Mouse (Mus musculus) lung, embryonic 14.5 days (tissue): ENCODE measurements around the gene Ttc38. TPM values are rescaled to one million over a fixed set of nuclear protein-coding genes. Genes with fewer than 3 reads are reported as not detected.

Experiments used
- ATAC-seq: fragments of 200-750 bp; cut with Nextera tagmentation; 2 replicates; pipeline ENCODE4 v1.8.0; 2017; ENCODE audit warnings: mild to moderate bottlenecking, moderate TSS enrichment, moderate library complexity; ENCODE audit not compliant: insufficient read depth
- DNase-seq: peaks from one replicate; pipeline ENCODE4 v3.0.0-alpha.2; 2015
- H3K27ac ChIP-seq: fragments of 300-500 bp; sonication (generic); 2 replicates; pipeline ENCODE4 v1.5.1; 2014; ENCODE audit warnings: low read depth, mild to moderate bottlenecking, moderate library complexity
- H3K27me3 ChIP-seq: fragments of 300-500 bp; sonication (generic); 2 replicates; pipeline ENCODE4 v1.6.1; 2014; ENCODE audit warnings: low read length, control low read depth; ENCODE audit not compliant: insufficient read depth
- H3K36me3 ChIP-seq: fragments of 300-500 bp; sonication (generic); 2 replicates; pipeline ENCODE4 v1.6.1; 2014; ENCODE audit warnings: control low read depth; ENCODE audit not compliant: insufficient read depth
- H3K4me1 ChIP-seq: fragments of 300-500 bp; sonication (generic); 2 replicates; pipeline ENCODE4 v1.6.1; 2014; ENCODE audit warnings: antibody characterized with exemption, control low read depth; ENCODE audit not compliant: insufficient read depth
- H3K4me2 ChIP-seq: fragments of 300-500 bp; sonication (generic); 2 replicates; pipeline ENCODE4 v1.6.1; 2014; ENCODE audit warnings: mild to moderate bottlenecking
- H3K4me3 ChIP-seq: fragments of 300-500 bp; sonication (generic); 2 replicates; pipeline ENCODE4 v1.5.1; 2014; ENCODE audit warnings: low read depth, low read length
- H3K9ac ChIP-seq: fragments of 300-500 bp; sonication (generic); 2 replicates; pipeline ENCODE4 v1.6.1; 2014
- H3K9me3 ChIP-seq: fragments of 300-500 bp; sonication (generic); 2 replicates; pipeline ENCODE4 v1.6.1; 2016; ENCODE audit warnings: low read depth, low read length, control low read depth
- CTCF ChIP-seq: IDR thresholded peaks from 2 replicates; pipeline ENCODE4 v1.5.1; 2016; ENCODE audit warnings: antibody characterized with exemption, low read depth
- WGBS: fragments of 180-500 bp; shearing (Covaris S2); extraction: QIAGEN DNeasy Blood & Tissue Kit; methylation state at CpG from one replicate; pipeline ENCODE4 v1.1.7; 2014; 5-methylcytosine and 5-hydroxymethylcytosine counted together
- polyA plus RNA-seq: library from polyadenylated mRNA; unstranded; fragments of >200 nt; fragmentation: Nextera tagmentation; extraction: Ambion mirVana; gene quantifications from 2 replicates; pipeline ENCODE4 v1.2.1, GENCODE M21; 2014

Ttc38 gene
- polyA plus RNA-seq, 1 experiment from 2014 or later: 3.4 TPM

DNA sequence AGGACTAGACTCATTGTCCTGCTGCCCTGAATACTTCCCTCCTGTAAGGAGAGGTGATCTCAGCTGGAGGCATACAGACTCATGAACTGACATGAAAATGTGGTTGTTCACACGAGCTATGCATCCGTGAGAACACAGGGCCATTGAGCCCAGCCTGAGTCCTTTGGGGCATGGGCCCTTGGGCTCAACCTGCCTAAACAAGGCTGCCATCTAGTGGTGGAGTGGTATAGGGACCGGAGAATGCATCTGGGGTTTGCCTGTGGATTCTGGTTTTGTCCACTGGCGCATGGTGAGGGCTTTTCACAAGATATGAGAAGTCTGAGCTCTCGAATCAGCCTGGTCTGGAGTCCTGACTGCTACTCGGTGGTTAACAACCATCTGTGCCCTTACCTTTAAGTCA lies 35.6 kb downstream of the Ttc38 start:
- no peaks in the 10 kb centered on the region for H3K4me1 ChIP-seq
- no peak overlapping the region for H3K27ac ChIP-seq
- no peaks in the 10 kb centered on the region for H3K9me3 ChIP-seq
- no peak overlapping the region for H3K9ac ChIP-seq
- H3K27me3 ChIP-seq: no peaks in the 10 kb centered on the region
- no peak overlapping the region for H3K4me3 ChIP-seq
- no peak overlapping the region for H3K4me2 ChIP-seq
- DNase-seq: peak; percentile 86
- peak; percentile 90 for TF ChIP-seq CTCF
- WGBS: 43% methylated on average over 6 of the region's 6 CpGs
- ATAC-seq: 0 out of 2 replicates have a peak, but pooled peaks have one; percentile 62
- H3K36me3 ChIP-seq: peaks cover 98% of the 10 kb centered on the region

DNA sequence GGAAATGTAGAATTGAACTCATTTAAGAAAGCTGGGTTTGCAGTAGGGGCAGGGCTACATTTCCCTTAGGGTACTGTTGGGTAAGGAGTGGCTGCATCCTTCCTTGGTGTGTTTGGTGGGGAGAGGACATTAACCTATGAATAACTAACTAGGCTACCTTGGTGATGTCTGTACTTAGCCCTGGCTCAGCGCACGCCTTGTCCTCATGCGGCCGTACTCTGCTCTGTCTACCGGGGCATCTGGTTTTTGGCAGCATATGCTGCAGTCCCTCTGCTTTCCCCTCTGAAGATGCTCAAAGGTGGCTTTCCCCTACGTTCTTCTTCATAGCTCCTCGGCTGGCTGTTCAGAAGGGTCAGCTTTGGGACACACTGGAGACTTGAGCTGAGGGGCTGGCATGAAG lies 45.2 kb downstream of the Ttc38 start:
- no peaks in the 10 kb centered on the region for H3K27me3 ChIP-seq
- H3K27ac ChIP-seq: no peak overlapping the region
- WGBS: 84% methylated on average over 7 of the region's 7 CpGs
- DNase-seq (no peak), ATAC-seq (no peak)
- no peak overlapping the region for H3K4me3 ChIP-seq
- no peak for TF ChIP-seq CTCF
- no peak overlapping the region for H3K9ac ChIP-seq
- no peaks in the 10 kb centered on the region for H3K9me3 ChIP-seq
- H3K4me2 ChIP-seq: no peak overlapping the region
- H3K36me3 ChIP-seq: peaks cover 51% of the 10 kb centered on the region
- H3K4me1 ChIP-seq: 0 out of 2 replicates have a peak, but pooled peaks cover 4% of the 10 kb centered on the region

DNA sequence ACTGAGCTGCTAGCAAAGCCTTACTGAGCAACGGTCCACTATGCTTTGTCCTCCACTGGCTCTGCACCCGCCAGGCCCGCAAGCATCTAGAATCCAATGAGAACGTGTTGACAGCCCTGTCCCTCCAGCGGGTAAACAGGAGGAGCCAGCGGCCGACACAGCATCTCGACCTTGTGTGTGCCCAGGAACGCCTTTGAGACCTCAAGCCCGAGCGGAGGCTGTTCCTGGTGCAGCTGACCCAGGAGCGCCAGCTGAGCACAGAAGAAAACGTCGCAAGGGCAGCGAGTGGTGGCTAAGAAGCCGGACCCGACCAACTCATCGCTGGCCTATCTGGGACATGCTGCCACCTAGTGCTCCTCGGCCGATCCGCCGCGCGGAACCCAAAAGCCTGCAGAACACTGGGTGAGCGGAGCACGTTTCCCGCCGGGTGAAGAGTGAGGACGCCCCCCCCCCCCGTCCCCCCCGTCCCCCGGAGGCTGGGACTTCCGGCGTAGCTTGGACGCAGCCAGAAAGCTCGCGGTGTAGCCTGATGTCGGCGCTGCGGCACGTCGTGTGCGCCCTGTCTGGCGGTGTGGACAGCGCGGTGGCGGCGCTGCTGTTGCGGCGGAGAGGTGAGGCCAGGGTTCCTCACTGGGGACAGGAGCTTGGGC lies 46.9 kb downstream of the Ttc38 start, which contains the start of gene Trmu:
Gene Trmu, plus strand, starts transcription at position 465 of the 650 bp plus-strand sequence.
- no peaks in the 10 kb centered on the region for H3K27me3 ChIP-seq
- TF ChIP-seq CTCF: peak; percentile 72
- peak within 1 kb of the TSS; percentile 81 for H3K9ac ChIP-seq
- H3K4me1 ChIP-seq: 0 out of 2 replicates have a peak, but pooled peaks cover 4% of the 10 kb centered on the region
- ATAC-seq (peak; percentile 96), DNase-seq (peak; percentile 96)
- H3K4me3 ChIP-seq: peak within 1 kb of the TSS; percentile 69
- H3K4me2 ChIP-seq: peak within 1 kb of the TSS; percentile 77
- 1% methylated on average over 50 of the region's 50 CpGs for WGBS
- H3K9me3 ChIP-seq: no peaks in the 10 kb centered on the region
- H3K27ac ChIP-seq: peak within 1 kb of the TSS; percentile 89
- H3K36me3 ChIP-seq: peaks cover 52% of the 10 kb centered on the region

DNA sequence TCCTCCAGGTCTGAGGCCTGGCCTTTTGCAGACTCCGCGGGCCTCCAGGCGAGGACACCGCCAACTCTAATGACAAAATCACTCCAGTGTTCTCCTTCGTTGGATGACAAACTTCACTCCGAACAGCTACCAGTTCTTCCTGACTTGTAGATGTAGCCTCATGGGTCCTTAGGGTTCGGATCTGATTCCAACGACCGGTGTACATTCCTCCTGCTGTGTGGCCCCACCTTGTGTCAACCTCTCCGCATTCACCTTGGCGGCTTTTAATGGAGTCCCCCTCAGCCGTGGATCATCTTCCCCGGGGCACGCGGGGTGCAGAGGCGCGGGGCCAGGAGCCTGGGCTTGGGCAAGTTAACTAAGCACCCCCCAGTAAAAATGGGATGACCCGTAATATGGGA lies 47.4 kb downstream of the Ttc38 start:
- Histone ChIP-seq H3K27ac (peak overlapping the region; percentile 89), H3K36me3 (peaks cover 51% of the 10 kb centered on the region), H3K4me3 (peak overlapping the region; percentile 69), H3K4me1 (0 out of 2 replicates have a peak, but pooled peaks cover 4% of the 10 kb centered on the region), H3K4me2 (peak overlapping the region; percentile 77), H3K9ac (peak overlapping the region; percentile 81), H3K27me3 (no peaks in the 10 kb centered on the region), H3K9me3 (no peaks in the 10 kb centered on the region)
- ATAC-seq: peak; percentile 24; the same call in 1 of the 2 replicates
- WGBS: 1% methylated on average over 18 of the region's 18 CpGs
- TF ChIP-seq CTCF: no peak
- no peak for DNase-seq

DNA sequence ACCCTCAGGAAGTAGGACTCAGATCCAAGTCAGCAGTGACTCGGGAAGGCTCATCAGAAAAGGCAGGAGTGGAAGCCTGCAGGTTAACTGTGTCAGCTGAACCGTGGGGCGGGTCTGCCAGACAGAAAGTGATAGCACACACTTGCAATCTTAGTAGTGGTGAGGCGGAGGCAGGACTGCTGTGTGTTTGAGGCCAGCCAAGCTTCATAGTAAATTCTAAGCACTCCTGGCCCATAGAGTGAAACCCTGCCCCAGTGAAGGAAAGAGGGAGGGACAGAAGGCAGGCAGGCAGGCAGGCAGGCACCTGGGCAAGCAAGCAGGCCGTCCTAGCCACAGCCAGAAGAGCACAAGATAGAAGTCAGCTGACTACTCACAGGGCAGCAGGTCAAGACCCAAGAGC lies 53.5 kb downstream of the Ttc38 start:
- H3K4me3 ChIP-seq: no peak overlapping the region
- H3K4me2 ChIP-seq: no peak overlapping the region
- 80% methylated on average over 5 of the region's 5 CpGs for WGBS
- peaks cover 66% of the 10 kb centered on the region for H3K36me3 ChIP-seq
- H3K4me1 ChIP-seq: no peaks in the 10 kb centered on the region
- ATAC-seq: no peak
- H3K27me3 ChIP-seq: no peaks in the 10 kb centered on the region
- H3K9ac ChIP-seq: no peak overlapping the region
- H3K9me3 ChIP-seq: no peaks in the 10 kb centered on the region
- no peak for DNase-seq
- TF ChIP-seq CTCF: no peak
- H3K27ac ChIP-seq: no peak overlapping the region

DNA sequence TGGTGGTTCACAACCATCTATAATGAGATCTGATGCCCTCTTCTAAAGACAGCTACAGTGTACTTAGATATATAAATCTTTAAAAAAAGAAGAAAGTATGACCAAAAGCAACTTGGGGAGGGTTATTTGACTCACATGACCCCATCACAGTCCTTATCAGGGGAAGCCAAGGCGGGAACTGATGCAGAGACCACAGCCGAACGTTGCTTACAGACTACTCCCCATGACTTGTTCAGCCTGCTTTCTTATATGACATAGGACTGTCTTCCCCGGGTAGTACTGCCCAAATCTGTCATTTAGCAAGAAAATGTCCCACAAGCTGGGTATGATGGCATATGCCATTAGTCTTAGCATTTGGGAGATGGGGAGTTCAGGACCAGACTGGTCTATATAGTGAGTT lies 57.1 kb downstream of the Ttc38 start:
- DNase-seq: no peak
- Histone ChIP-seq H3K27me3 (no peaks in the 10 kb centered on the region), H3K4me2 (no peak overlapping the region), H3K4me1 (no peaks in the 10 kb centered on the region), H3K4me3 (no peak overlapping the region), H3K9ac (no peak overlapping the region), H3K9me3 (no peaks in the 10 kb centered on the region), H3K27ac (no peak overlapping the region), H3K36me3 (peaks cover 79% of the 10 kb centered on the region)
- 85% methylated on average over 4 of the region's 4 CpGs for WGBS
- TF ChIP-seq CTCF: no peak
- ATAC-seq: no peak

DNA sequence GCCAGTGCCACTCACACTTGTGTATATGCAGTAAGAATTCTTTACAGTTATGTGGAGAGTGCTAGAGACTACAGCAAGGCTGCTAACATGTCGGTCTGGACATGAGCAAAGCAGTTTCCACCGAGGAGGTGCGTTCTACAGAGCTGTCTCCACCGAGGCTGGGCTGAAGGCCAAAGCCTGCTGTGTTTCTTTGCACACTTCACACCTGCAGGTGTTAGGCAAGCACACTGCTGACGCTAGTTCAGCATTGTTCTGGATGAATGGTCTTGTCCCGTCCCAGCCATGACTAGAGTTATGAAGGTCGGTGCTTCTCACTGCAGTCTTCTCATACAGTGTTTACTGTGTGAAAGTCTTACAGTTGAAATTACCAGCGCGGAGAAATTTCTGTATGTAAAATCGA lies 59.9 kb downstream of the Ttc38 start:
- Histone ChIP-seq H3K9me3 (no peaks in the 10 kb centered on the region), H3K4me2 (no peak overlapping the region), H3K4me1 (no peaks in the 10 kb centered on the region), H3K27ac (no peak overlapping the region), H3K27me3 (no peaks in the 10 kb centered on the region), H3K9ac (no peak overlapping the region), H3K36me3 (peaks cover 80% of the 10 kb centered on the region), H3K4me3 (no peak overlapping the region)
- no peak for TF ChIP-seq CTCF
- ATAC-seq (no peak), DNase-seq (no peak)
- WGBS: 81% methylated on average over 10 of the region's 10 CpGs
